Mouse (Mus musculus) intestine, embryonic 14.5 days (tissue): ENCODE measurements around the gene Mapk3. TPM values are rescaled to one million over a fixed set of nuclear protein-coding genes. Genes with fewer than 3 reads are reported as not detected.
"Not testable (repeated sequence)": the region's sequence is repeated elsewhere in the genome, so short reads cannot be mapped to it uniquely, and the experiment has no call there.

Experiments
- ATAC-seq: fragments of 200-750 bp; cut with Nextera tagmentation; replicated peaks from 2 replicates; pipeline ENCODE4 v1.8.0; 2017; ENCODE audit warnings: low read depth, moderate number of reproducible peaks, moderate TSS enrichment, moderate library complexity; ENCODE audit not compliant: low FRiP score, low TSS enrichment
- DNase-seq: peaks from one replicate; pipeline ENCODE4 v3.0.0-alpha.2; 2018; ENCODE audit warnings: low spot score
- H3K27ac ChIP-seq: fragments of 300-500 bp; sonication (generic); 2 replicates; pipeline ENCODE4 v1.5.1; 2014; ENCODE audit warnings: low read depth, mild to moderate bottlenecking, control low read depth
- H3K27me3 ChIP-seq: fragments of 300-500 bp; sonication (generic); replicated peaks from 2 replicates; pipeline ENCODE4 v1.6.1; 2014; ENCODE audit warnings: low read length, control low read depth; ENCODE audit not compliant: control insufficient read depth, insufficient read depth
- H3K36me3 ChIP-seq: fragments of 300-500 bp; sonication (generic); 2 replicates; pipeline ENCODE4 v1.6.1; 2014; ENCODE audit warnings: low read length, control low read depth; ENCODE audit not compliant: control insufficient read depth, insufficient read depth
- H3K4me1 ChIP-seq: fragments of 300-500 bp; sonication (generic); replicated peaks from 2 replicates; pipeline ENCODE4 v1.6.1; 2014; ENCODE audit warnings: low read length, control low read depth, mixed read lengths; ENCODE audit not compliant: control insufficient read depth, insufficient read depth
- H3K4me2 ChIP-seq: fragments of 300-500 bp; sonication (generic); 2 replicates; pipeline ENCODE4 v1.6.1; 2014; ENCODE audit warnings: low read length
- H3K4me3 ChIP-seq: fragments of 300-500 bp; sonication (generic); 2 replicates; pipeline ENCODE4 v1.5.1; 2014; ENCODE audit warnings: low read depth, low read length, control low read depth, mixed read lengths
- H3K9ac ChIP-seq: fragments of 300-500 bp; sonication (generic); 2 replicates; pipeline ENCODE4 v1.6.1; 2014; ENCODE audit warnings: mild to moderate bottlenecking, low read length
- H3K9me3 ChIP-seq: fragments of 300-500 bp; sonication (generic); 2 replicates; pipeline ENCODE4 v1.6.1; 2016; ENCODE audit warnings: low read length, control low read depth; ENCODE audit not compliant: control insufficient read depth
- WGBS: fragments of 180-500 bp; shearing (Covaris S2); extraction: QIAGEN DNeasy Blood & Tissue Kit; methylation state at CpG from one replicate; pipeline ENCODE4 v1.1.7; 2014; 5-methylcytosine and 5-hydroxymethylcytosine counted together
- polyA plus RNA-seq: library from polyadenylated mRNA; unstranded; fragments of >200 nt; fragmentation: Nextera tagmentation; extraction: Ambion mirVana; gene quantifications from 2 replicates; pipeline ENCODE4 v1.2.1, GENCODE M21; 2014

The Mapk3 gene
- polyA plus RNA-seq, 1 experiment from 2014 or later, result 104 TPM

DNA sequence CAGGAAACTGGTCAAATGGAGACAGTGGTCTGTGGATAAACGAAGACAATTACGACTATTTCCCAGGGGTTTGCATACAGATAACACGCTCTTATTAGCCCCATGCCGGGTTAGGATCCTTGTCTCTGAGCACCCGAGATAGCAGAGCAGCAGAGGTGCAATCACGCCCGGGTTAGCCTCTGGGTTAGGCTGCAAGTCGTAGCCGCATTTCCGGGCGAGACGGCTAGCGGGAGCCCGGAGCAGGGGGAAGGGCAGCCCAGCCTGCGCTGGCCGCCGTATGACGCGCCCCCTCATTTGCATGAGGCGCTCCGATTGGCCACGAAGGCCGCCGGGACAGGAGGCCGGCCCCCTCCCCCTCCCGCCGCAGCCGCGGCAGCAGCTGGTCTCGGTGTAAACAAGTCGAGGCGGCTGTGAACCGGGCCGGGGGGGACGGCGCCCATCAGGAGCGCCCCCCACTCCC is 17.2 kb downstream of the Mapk3 start, which contains the start of gene Ypel3:
TSS of gene Ypel3 (plus strand) at position 358 of the 460 bp plus-strand sequence.
- ATAC-seq (peak; percentile 87), DNase-seq (peak; percentile 90)
- no peaks in the 10 kb centered on the region for H3K27me3 ChIP-seq
- peaks cover 40% of the 10 kb centered on the region for H3K4me1 ChIP-seq
- H3K4me3 ChIP-seq, result peak within 1 kb of the TSS; percentile 60
- 1% methylated on average over 33 of the region's 37 CpGs for WGBS
- peak within 1 kb of the TSS; percentile 90 for H3K4me2 ChIP-seq
- H3K36me3 ChIP-seq, result peaks cover 24% of the 10 kb centered on the region
- H3K27ac ChIP-seq, result peak within 1 kb of the TSS; percentile 93
- no peaks in the 10 kb centered on the region for H3K9me3 ChIP-seq
- H3K9ac ChIP-seq, result peak within 1 kb of the TSS; percentile 77

DNA sequence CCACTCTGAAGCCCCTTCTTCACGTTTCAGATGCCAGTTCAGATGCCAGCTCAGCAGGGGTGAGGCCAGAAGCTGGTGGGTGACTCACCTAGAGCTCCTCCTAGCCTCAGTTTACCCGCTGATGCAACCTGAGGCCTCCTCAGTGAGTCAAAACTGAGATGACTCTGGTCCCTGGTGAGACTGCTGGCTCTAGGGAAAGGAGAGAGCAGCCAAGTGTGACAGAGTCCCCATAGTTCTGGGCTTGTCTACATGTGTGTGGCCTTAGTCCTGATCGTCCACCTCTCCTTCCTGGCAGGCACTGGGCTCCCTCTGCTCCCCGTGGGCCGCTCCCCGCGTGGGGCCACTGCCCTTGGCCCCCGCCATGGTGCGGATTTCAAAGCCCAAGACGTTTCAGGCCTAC is 18.1 kb downstream of the Mapk3 start:
- H3K9ac ChIP-seq, result peak overlapping the region; percentile 77
- 50% methylated on average over 6 of the region's 10 CpGs for WGBS
- H3K36me3 ChIP-seq, result peaks cover 16% of the 10 kb centered on the region
- 0 out of 2 replicates have a peak overlapping the region, but pooled peaks have one; percentile 22 for H3K27ac ChIP-seq
- H3K4me3 ChIP-seq, result peak overlapping the region; percentile 60
- H3K27me3 ChIP-seq, result no peaks in the 10 kb centered on the region
- no peak for DNase-seq
- H3K4me2 ChIP-seq, result peak overlapping the region; percentile 90
- peaks cover 40% of the 10 kb centered on the region for H3K4me1 ChIP-seq
- no peak for ATAC-seq
- no peaks in the 10 kb centered on the region for H3K9me3 ChIP-seq

DNA sequence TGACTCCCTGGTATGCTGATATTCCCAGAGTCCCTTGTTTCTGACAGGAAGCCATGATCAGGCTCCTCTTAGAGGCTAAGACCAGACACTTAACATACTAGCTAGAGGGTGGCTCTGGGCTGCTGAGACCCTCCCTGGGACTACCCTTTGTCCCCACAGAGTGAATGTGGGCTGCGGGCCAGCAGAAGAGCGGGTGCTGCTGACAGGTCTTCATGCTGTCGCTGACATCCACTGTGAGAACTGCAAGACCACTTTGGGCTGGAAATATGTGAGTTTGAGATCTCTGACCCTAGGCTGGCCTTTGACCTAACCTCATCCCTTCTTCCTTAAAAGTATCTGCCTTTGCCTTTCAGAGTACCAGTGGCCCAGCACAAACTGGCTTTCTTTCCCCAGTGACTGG is 18.7 kb downstream of the Mapk3 start:
- ATAC-seq (no peak), DNase-seq (no peak)
- H3K9me3 ChIP-seq, result no peaks in the 10 kb centered on the region
- 86% methylated on average over 3 of the region's 3 CpGs for WGBS
- 0 out of 2 replicates have a peak overlapping the region, but pooled peaks have one; percentile 22 for H3K27ac ChIP-seq
- no peak overlapping the region for H3K4me3 ChIP-seq
- H3K9ac ChIP-seq, result 0 out of 2 replicates have a peak overlapping the region, but pooled peaks have one; percentile 77
- H3K27me3 ChIP-seq, result no peaks in the 10 kb centered on the region
- H3K4me1 ChIP-seq, result peaks cover 40% of the 10 kb centered on the region
- peaks cover 13% of the 10 kb centered on the region for H3K36me3 ChIP-seq
- peak overlapping the region; percentile 90; the same call in 1 of the 2 replicates for H3K4me2 ChIP-seq

GRCm38 (mm10) chr7:126779101-126779500 is 19.7 kb downstream of the Mapk3 start:
- H3K4me2 ChIP-seq, H3K27me3 ChIP-seq, DNase-seq, ATAC-seq, H3K9me3 ChIP-seq, H3K4me3 ChIP-seq, H3K27ac ChIP-seq, H3K9ac ChIP-seq: not testable (repeated sequence)
- peaks cover 40% of the 10 kb centered on the region for H3K4me1 ChIP-seq
- peaks cover 12% of the 10 kb centered on the region for H3K36me3 ChIP-seq
- 89% methylated on average over 7 of the region's 7 CpGs for WGBS

- peak overlapping the region; percentile 51 for H3K27ac ChIP-seq
- H3K9me3 ChIP-seq, result no peaks in the 10 kb centered on the region
- H3K9ac ChIP-seq, result peak overlapping the region; percentile 50
- peak overlapping the region; percentile 43 for H3K4me3 ChIP-seq
- peak overlapping the region; percentile 91 for H3K4me2 ChIP-seq
- under 1% methylated on average over 21 of the region's 21 CpGs for WGBS
- DNase-seq, result peak; percentile 93
- H3K4me1 ChIP-seq, result peaks cover 40% of the 10 kb centered on the region
- no peaks in the 10 kb centered on the region for H3K27me3 ChIP-seq
- peaks cover 24% of the 10 kb centered on the region for H3K36me3 ChIP-seq
- ATAC-seq, result peak; percentile 74
Observed at GRCm38 (mm10) chr7:126779983-126780970, 20.9 kb downstream of the Mapk3 start.

- ATAC-seq, result 0 out of 2 replicates have a peak, but pooled peaks have one; percentile 3
- Histone ChIP-seq H3K27me3 (no peaks in the 10 kb centered on the region), H3K27ac (peak within 1 kb of the TSS; percentile 51), H3K9me3 (no peaks in the 10 kb centered on the region), H3K4me2 (peak within 1 kb of the TSS; percentile 91), H3K36me3 (peaks cover 32% of the 10 kb centered on the region), H3K9ac (peak within 1 kb of the TSS; percentile 50), H3K4me1 (peaks cover 32% of the 10 kb centered on the region), H3K4me3 (peak within 1 kb of the TSS; percentile 43)
- DNase-seq, result no peak
- WGBS, result 4% methylated on average over 22 of the region's 22 CpGs
Observed at GRCm38 (mm10) chr7:126780971-126781635, 21.7 kb downstream of the Mapk3 start, which contains the start of gene Tbx6. Gene Tbx6, plus strand, starts transcription at chr7:126781483.

DNA sequence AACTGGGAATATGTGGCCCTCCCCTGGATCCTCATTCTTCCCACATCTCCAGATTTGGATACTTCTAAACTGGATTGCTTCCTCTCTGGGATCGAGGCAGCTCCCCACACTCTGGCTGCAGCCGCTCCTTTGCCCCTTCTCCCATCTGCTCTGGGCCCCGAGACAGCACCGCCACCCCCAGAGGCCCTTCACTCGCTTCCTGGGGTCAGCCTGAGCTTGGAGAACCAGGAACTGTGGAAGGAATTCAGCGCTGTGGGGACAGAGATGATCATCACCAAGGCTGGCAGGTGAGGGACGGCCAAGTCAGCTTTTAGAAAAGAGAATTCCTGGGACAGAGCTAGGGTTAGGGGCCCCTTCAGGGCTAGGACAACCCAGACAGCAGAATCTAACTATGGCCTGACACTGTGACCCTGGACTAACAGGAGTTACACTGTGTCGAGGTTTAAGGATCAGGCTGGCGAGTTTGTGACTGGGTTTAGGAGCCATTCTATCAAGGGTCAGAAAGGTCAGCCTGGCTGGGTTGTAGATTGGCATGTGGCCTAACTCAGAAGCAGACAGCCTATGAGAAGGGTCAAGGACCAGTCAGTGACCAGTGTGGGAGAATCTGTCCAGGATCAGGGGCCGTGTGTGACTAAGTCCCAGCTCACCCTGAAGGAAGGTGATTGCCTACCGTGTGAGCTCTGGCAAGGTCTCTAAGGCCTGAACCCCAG is 22.4 kb downstream of the Mapk3 start:
- peak overlapping the region; percentile 50 for H3K9ac ChIP-seq
- WGBS, result 34% methylated on average over 11 of the region's 11 CpGs
- H3K4me2 ChIP-seq, result peak overlapping the region; percentile 91
- no peak for DNase-seq
- H3K27me3 ChIP-seq, result no peaks in the 10 kb centered on the region
- H3K36me3 ChIP-seq, result peaks cover 39% of the 10 kb centered on the region
- H3K9me3 ChIP-seq, result no peaks in the 10 kb centered on the region
- H3K27ac ChIP-seq, result no peak overlapping the region
- ATAC-seq, result no peak
- peaks cover 28% of the 10 kb centered on the region for H3K4me1 ChIP-seq
- no peak overlapping the region for H3K4me3 ChIP-seq

DNA sequence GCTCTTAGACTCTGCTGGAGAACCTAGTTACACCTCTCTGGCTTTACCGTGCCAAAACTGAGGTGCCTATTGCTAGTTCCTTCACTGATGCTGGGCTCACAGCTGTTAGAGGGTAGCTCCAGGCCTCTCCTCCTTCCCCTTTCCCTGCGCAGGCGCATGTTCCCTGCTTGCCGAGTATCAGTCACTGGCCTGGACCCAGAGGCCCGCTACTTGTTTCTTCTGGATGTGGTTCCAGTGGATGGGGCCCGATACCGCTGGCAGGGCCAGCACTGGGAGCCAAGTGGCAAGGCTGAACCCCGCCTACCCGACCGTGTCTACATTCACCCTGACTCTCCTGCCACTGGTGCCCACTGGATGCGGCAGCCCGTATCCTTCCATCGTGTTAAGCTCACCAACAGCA is 23.3 kb downstream of the Mapk3 start:
- no peak for DNase-seq
- H3K9me3 ChIP-seq, result no peaks in the 10 kb centered on the region
- no peaks in the 10 kb centered on the region for H3K27me3 ChIP-seq
- H3K9ac ChIP-seq, result no peak overlapping the region
- ATAC-seq, result no peak
- H3K4me2 ChIP-seq, result no peak overlapping the region
- H3K4me3 ChIP-seq, result no peak overlapping the region
- H3K36me3 ChIP-seq, result peaks cover 48% of the 10 kb centered on the region
- 79% methylated on average over 12 of the region's 13 CpGs for WGBS
- no peak overlapping the region for H3K27ac ChIP-seq
- peaks cover 24% of the 10 kb centered on the region for H3K4me1 ChIP-seq
